Mouse (Mus musculus): ENCODE results near the gene Tpst1. TPM values are rescaled to one million over a fixed set of nuclear protein-coding genes. Genes with fewer than 3 reads are reported as not detected.
A peak's percentile ranks its signal among the peaks of the same experiment; 100 is the strongest.

Gene Tpst1
- polyA plus RNA-seq, 1 experiment from 2014 or later = 70.1 TPM

- H3K36me3 ChIP-seq = peaks cover 11% of the 10 kb centered on the region
- H3K4me1 ChIP-seq = no peaks in the 10 kb centered on the region
- H3K4me2 ChIP-seq = no peak overlapping the region
- no peak for ATAC-seq (ENCODE audit: insufficient read depth, low FRiP score, low read depth)
- no peak overlapping the region for H3K4me3 ChIP-seq (replicated peaks)
- 94% methylated on average over 17 of the region's 17 CpGs for WGBS
- no peaks in the 10 kb centered on the region for H3K9me3 ChIP-seq
- H3K27ac ChIP-seq = no peak overlapping the region
- no peaks in the 10 kb centered on the region for H3K27me3 ChIP-seq (replicated peaks)
- no peak overlapping the region for H3K9ac ChIP-seq
Measured at GRCm38 (mm10) chr5:130101724-130102123, 28.6 kb downstream of the Tpst1 start.

DNA sequence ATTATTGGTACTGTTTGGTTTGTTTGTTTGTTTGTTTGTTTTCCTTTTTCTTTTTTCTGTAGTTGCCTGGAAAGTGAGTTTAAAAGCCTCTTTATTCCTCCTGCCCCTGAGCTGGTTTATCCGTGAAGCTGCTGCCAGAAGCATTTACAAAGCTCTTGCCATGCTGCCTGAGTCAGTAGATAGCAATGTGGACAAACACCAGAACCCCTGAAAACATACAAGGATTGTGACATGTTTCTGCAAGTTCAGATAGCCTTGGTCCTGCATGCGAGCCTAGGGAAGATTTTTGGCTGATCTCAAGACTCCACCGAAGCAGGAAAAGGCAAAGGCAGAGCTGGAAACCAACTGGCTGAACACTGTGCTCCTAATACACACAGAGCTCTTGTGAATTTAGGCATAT lies 36.2 kb downstream of the Tpst1 start:
- H3K4me1 ChIP-seq = no peaks in the 10 kb centered on the region
- no peak overlapping the region for H3K27ac ChIP-seq
- 0 out of 2 replicates have a peak, but pooled peaks cover 4% of the 10 kb centered on the region for H3K36me3 ChIP-seq
- no peak overlapping the region for H3K4me3 ChIP-seq (replicated peaks)
- no peaks in the 10 kb centered on the region for H3K9me3 ChIP-seq
- 76% methylated on average over 3 of the region's 3 CpGs for WGBS
- H3K4me2 ChIP-seq = no peak overlapping the region
- H3K27me3 ChIP-seq (replicated peaks) = no peaks in the 10 kb centered on the region
- no peak overlapping the region for H3K9ac ChIP-seq
- no peak for ATAC-seq (ENCODE audit: insufficient read depth, low FRiP score, low read depth)

DNA sequence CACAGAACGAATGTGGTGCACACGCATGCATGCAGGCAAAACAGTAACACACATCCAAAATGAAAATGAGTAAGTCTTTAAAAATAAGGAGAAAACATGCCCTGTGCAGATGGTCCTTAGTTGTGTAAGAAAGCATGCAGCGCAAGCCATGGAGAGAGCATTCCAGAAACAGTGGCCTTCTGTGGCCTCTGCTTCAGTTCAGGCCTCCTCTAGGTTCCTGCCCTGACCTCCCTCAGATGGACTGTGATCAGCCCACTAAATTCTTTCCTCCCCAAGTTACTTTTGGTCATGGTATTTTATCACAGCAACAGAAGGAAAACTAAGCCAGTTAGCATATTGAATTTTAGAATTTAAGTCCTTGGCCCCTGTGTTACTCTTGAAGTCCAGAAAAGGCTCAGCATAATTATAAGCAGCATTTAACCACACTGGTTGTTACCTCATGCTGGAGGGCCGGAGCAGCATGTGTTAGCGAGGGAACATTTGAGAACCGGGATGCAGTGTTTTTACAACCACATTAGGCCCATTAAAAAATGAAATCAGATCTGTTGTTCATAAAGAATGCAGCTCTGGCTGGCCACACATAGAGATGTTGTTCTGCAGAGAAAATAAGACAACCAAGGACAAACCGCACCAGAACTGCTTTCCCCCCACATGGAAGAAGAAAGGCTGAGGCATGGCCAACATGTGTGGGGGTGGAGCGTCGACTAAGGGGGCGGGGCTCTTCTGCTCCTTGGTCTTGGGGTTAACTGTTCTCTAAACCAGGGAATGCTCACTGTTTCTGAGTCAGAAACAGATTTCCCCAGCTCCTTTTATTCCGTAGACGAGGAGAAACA lies 37.7 kb downstream of the Tpst1 start:
- peaks cover 7% of the 10 kb centered on the region; the same call in 1 of the 2 replicates for H3K36me3 ChIP-seq
- ATAC-seq (ENCODE audit: insufficient read depth, low FRiP score, low read depth) = no peak
- H3K4me1 ChIP-seq = no peaks in the 10 kb centered on the region
- H3K27me3 ChIP-seq (replicated peaks) = no peaks in the 10 kb centered on the region
- H3K4me2 ChIP-seq = no peak overlapping the region
- H3K9me3 ChIP-seq = no peaks in the 10 kb centered on the region
- H3K9ac ChIP-seq = no peak overlapping the region
- H3K27ac ChIP-seq = no peak overlapping the region
- 79% methylated on average over 12 of the region's 12 CpGs for WGBS
- no peak overlapping the region for H3K4me3 ChIP-seq (replicated peaks)

- ATAC-seq (ENCODE audit: insufficient read depth, low FRiP score, low read depth) = no peak
- Histone ChIP-seq H3K4me1 (no peaks in the 10 kb centered on the region), H3K36me3 (peaks cover 7% of the 10 kb centered on the region; the same call in 1 of the 2 replicates), H3K9ac (no peak overlapping the region), H3K27me3 (replicated peaks) (no peaks in the 10 kb centered on the region), H3K9me3 (no peaks in the 10 kb centered on the region), H3K27ac (no peak overlapping the region), H3K4me2 (no peak overlapping the region), H3K4me3 (replicated peaks) (no peak overlapping the region)
Measured at GRCm38 (mm10) chr5:130112653-130113052, 39.5 kb downstream of the Tpst1 start.

DNA sequence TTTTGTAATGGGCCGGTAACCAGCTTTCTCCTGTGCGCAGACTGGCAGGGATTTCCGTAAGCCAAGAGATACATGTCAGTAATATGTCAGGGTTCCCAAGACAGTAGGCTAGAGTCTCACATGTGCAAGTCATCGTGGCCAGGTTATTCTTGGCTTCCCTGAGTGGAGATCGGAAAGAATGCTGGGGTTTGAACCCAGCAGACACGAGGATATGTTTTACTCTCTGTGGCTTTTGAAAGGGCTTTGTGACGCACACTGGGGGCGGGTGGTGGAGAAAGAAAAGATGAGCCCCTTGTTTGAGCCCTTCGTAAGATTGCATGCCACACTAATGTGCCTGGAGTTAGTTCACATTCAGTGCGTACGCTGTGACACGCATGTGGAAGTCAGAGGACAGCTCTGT lies 43.0 kb downstream of the Tpst1 start:
- ATAC-seq (ENCODE audit: insufficient read depth, low FRiP score, low read depth) = no peak
- WGBS = 87% methylated on average over 12 of the region's 12 CpGs

GRCm38 (mm10) chr5:130116857-130117256 lies 43.7 kb downstream of the Tpst1 start:
- ATAC-seq (ENCODE audit: insufficient read depth, low FRiP score, low read depth) = no peak
- Histone ChIP-seq H3K4me3 (replicated peaks) (no peak overlapping the region), H3K27me3 (replicated peaks) (no peaks in the 10 kb centered on the region), H3K27ac (no peak overlapping the region), H3K4me1 (peaks cover 8% of the 10 kb centered on the region), H3K36me3 (peaks cover 4% of the 10 kb centered on the region; the same call in 1 of the 2 replicates), H3K9ac (no peak overlapping the region), H3K4me2 (no peak overlapping the region), H3K9me3 (no peaks in the 10 kb centered on the region)
- 74% methylated on average over 7 of the region's 7 CpGs for WGBS

More for the DNA sequence above, 43.0 kb downstream of the Tpst1 start:
- Histone ChIP-seq H3K4me3 (replicated peaks) (no peak overlapping the region), H3K4me1 (peaks cover 8% of the 10 kb centered on the region), H3K9me3 (no peaks in the 10 kb centered on the region), H3K27ac (no peak overlapping the region), H3K4me2 (no peak overlapping the region), H3K36me3 (peaks cover 4% of the 10 kb centered on the region; the same call in 1 of the 2 replicates), H3K27me3 (replicated peaks) (no peaks in the 10 kb centered on the region), H3K9ac (no peak overlapping the region)

GRCm38 (mm10) chr5:130117932-130118331 lies 44.8 kb downstream of the Tpst1 start:
- peaks cover 4% of the 10 kb centered on the region; the same call in 1 of the 2 replicates for H3K36me3 ChIP-seq
- no peaks in the 10 kb centered on the region for H3K9me3 ChIP-seq
- peaks cover 8% of the 10 kb centered on the region for H3K4me1 ChIP-seq
- no peaks in the 10 kb centered on the region for H3K27me3 ChIP-seq (replicated peaks)
- no peak overlapping the region for H3K27ac ChIP-seq
- ATAC-seq (ENCODE audit: insufficient read depth, low FRiP score, low read depth) = no peak
- H3K4me2 ChIP-seq = no peak overlapping the region
- no peak overlapping the region for H3K4me3 ChIP-seq (replicated peaks)
- WGBS = 67% methylated on average over 6 of the region's 6 CpGs
- no peak overlapping the region for H3K9ac ChIP-seq

GRCm38 (mm10) chr5:130119236-130119635 lies 46.1 kb downstream of the Tpst1 start:
- Histone ChIP-seq H3K27ac (peak overlapping the region; percentile 23; the same call in 1 of the 2 replicates), H3K9me3 (no peaks in the 10 kb centered on the region), H3K9ac (no peak overlapping the region), H3K4me1 (peaks cover 8% of the 10 kb centered on the region), H3K27me3 (replicated peaks) (no peaks in the 10 kb centered on the region), H3K36me3 (peaks cover 4% of the 10 kb centered on the region; the same call in 1 of the 2 replicates), H3K4me3 (replicated peaks) (no peak overlapping the region), H3K4me2 (no peak overlapping the region)
- no peak for ATAC-seq (ENCODE audit: insufficient read depth, low FRiP score, low read depth)
- WGBS = 68% methylated on average over 3 of the region's 3 CpGs

DNA sequence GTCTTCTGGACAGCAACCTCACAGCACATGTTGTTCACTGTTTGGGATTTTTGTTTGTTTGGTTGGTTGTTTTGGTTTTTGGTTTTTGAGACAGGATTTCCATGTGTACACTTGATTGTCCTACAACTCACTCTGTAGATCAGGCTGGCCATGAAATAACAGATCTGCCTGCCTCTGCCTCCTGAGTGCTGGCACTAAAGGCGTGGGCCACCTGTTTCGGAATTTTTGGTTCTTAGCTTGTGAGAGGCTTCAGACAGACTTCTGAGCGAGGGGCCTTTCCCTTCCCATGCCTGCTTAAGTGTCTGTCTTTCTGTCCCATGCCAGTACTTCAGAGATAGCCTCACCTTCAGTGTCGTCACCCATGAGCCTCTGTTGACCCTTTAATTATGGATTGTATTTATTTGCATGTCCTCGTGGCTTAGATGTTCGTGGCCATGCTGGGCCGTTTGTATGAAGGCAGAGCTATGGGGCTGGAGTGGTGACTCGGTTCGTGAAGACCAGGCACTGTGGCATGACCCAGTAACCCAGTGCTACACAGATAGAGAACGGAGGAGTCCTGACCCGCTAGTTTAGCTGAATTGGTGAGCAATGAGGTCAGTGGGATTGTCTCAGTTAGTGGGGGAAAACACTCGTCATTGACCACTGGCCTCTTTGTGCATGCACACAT lies 47.1 kb downstream of the Tpst1 start:
- no peak overlapping the region for H3K4me2 ChIP-seq
- no peak for ATAC-seq (ENCODE audit: insufficient read depth, low FRiP score, low read depth)
- H3K9me3 ChIP-seq = no peaks in the 10 kb centered on the region
- peak overlapping the region; percentile 18; the same call in 1 of the 2 replicates for H3K27ac ChIP-seq
- H3K4me1 ChIP-seq = peaks cover 8% of the 10 kb centered on the region
- WGBS = 81% methylated on average over 12 of the region's 12 CpGs
- H3K36me3 ChIP-seq = no peaks in the 10 kb centered on the region
- no peak overlapping the region for H3K9ac ChIP-seq
- no peaks in the 10 kb centered on the region for H3K27me3 ChIP-seq (replicated peaks)
- no peak overlapping the region for H3K4me3 ChIP-seq (replicated peaks)

DNA sequence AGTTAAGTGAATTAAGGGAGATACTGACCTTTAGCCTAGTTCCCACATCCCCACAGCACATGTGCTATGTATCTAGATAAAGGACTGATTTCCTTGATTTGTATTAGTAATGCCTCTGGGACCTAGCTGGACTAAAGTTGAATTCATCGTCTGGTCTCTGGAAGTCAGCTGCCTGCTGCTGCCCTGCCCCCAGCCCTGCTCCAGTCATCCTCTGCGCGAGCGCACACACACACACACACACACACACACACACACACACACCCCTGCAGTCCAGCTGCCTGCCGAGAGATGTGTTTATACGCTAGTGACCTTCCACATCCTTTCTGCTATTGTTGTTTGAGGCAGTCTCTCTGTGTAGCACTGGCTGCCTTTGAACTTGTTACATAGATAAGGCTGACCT lies 47.8 kb downstream of the Tpst1 start:
- Histone ChIP-seq H3K27me3 (replicated peaks) (no peaks in the 10 kb centered on the region), H3K9ac (no peak overlapping the region), H3K36me3 (no peaks in the 10 kb centered on the region), H3K4me3 (replicated peaks) (no peak overlapping the region), H3K27ac (no peak overlapping the region), H3K4me2 (no peak overlapping the region), H3K9me3 (no peaks in the 10 kb centered on the region), H3K4me1 (peaks cover 8% of the 10 kb centered on the region)
- peak; percentile 76 for ATAC-seq (ENCODE audit: insufficient read depth, low FRiP score, low read depth)
- 32% methylated on average over 6 of the region's 6 CpGs for WGBS

- Histone ChIP-seq H3K4me3 (replicated peaks) (no peak overlapping the region), H3K9ac (no peak overlapping the region), H3K27ac (no peak overlapping the region), H3K9me3 (no peaks in the 10 kb centered on the region), H3K4me2 (no peak overlapping the region), H3K27me3 (replicated peaks) (no peaks in the 10 kb centered on the region), H3K4me1 (peaks cover 8% of the 10 kb centered on the region), H3K36me3 (no peaks in the 10 kb centered on the region)
- 85% methylated on average over 2 of the region's 2 CpGs for WGBS
- ATAC-seq (ENCODE audit: insufficient read depth, low FRiP score, low read depth) = no peak
Measured at GRCm38 (mm10) chr5:130122355-130122754, 49.2 kb downstream of the Tpst1 start.

DNA sequence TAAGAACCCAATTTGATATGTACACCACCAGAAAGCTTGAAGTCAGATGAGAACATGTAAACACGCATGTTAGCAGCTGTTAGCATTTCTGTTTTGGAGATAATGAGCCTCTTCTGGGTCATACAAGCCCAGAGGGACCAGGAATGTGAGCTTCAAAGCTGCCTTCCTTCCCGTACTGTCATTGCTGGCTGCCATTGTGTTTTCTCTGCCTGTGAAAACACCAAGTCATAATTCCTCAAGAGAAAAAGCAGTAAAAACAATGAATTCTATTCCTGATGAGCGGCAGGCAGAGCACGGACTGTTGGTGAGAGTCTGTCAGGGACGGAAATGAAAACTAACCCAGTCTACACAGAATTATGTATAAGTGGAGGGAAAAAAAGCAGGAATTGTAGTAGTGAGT lies 51.1 kb downstream of the Tpst1 start:
- no peak for ATAC-seq (ENCODE audit: insufficient read depth, low FRiP score, low read depth)
- Histone ChIP-seq H3K9ac (no peak overlapping the region), H3K4me3 (replicated peaks) (no peak overlapping the region), H3K9me3 (no peaks in the 10 kb centered on the region), H3K4me1 (peaks cover 8% of the 10 kb centered on the region), H3K27ac (no peak overlapping the region), H3K27me3 (replicated peaks) (no peaks in the 10 kb centered on the region), H3K36me3 (no peaks in the 10 kb centered on the region), H3K4me2 (no peak overlapping the region)
- WGBS = 80% methylated on average over 5 of the region's 5 CpGs

All from stomach, embryonic 15.5 days (tissue).